In genomic region chr7:19319458-19319857, GRCm38 (mm10) we compare ENCODE assay signal across 8 mouse cellular contexts. TPM values are rescaled to one million over a fixed set of nuclear protein-coding genes. Genes with fewer than 3 reads are reported as not detected.
DNase-seq lines count a peak whose midpoint lies in the region; ATAC-seq and TF ChIP-seq lines count a peak whose summit lies in the region.

No protein-coding gene starts in this region.

- TF ChIP-seq EP300 in ES-Bruce4 (IDR thresholded peaks at IDR 0.05; ENCODE audit: insufficient read depth, low read depth, low read length), result no peak

- DNase-seq in frontal cortex, postnatal 10 days (ENCODE audit: low spot score in 2 of 2), result no peak
- DNase-seq in urinary bladder, postnatal 25 days (ENCODE audit: low spot score), result no peak

- no peak overlapping the region for H3K9ac ChIP-seq in ES-Bruce4 (ENCODE audit: low read depth, poor library complexity, severe bottlenecking)
- H3K9ac ChIP-seq in heart, embryonic 13.5 days, result peak overlapping the region; percentile 83
- H3K9ac ChIP-seq in liver, embryonic 15.5 days, result no peak overlapping the region
- H3K9ac ChIP-seq in stomach, embryonic 14.5 days (replicated peaks; ENCODE audit: low read depth, low read length), result peak overlapping the region; percentile 30; the same call in 1 of the 2 replicates

- no peak for TF ChIP-seq CTCF in ES-Bruce4 (IDR thresholded peaks at IDR 0.05; ENCODE audit: low read depth, low read length)

- H3K27me3 ChIP-seq in ES-Bruce4 (ENCODE audit: control insufficient read depth, insufficient read depth, low read length, poor library complexity, severe bottlenecking), result no peaks in the 10 kb centered on the region
- peaks cover 39% of the 10 kb centered on the region for H3K27me3 ChIP-seq in heart, embryonic 13.5 days (replicated peaks)
- H3K27me3 ChIP-seq in liver, embryonic 15.5 days, result peaks cover 97% of the 10 kb centered on the region
- H3K27me3 ChIP-seq in stomach, embryonic 14.5 days (ENCODE audit: control insufficient read depth, insufficient read depth, low read length), result no peaks in the 10 kb centered on the region

- H3K36me3 ChIP-seq in ES-Bruce4 (ENCODE audit: control insufficient read depth, insufficient read depth, low read length, poor library complexity, severe bottlenecking), result no peaks in the 10 kb centered on the region
- no peaks in the 10 kb centered on the region for H3K36me3 ChIP-seq in heart, embryonic 13.5 days
- H3K36me3 ChIP-seq in liver, embryonic 15.5 days (replicated peaks), result no peaks in the 10 kb centered on the region
- H3K36me3 ChIP-seq in stomach, embryonic 14.5 days (ENCODE audit: control insufficient read depth, insufficient read depth, low read length), result no peaks in the 10 kb centered on the region

- peak overlapping the region; percentile 89 for H3K4me2 ChIP-seq in heart, embryonic 13.5 days
- H3K4me2 ChIP-seq in liver, embryonic 15.5 days, result peak overlapping the region; percentile 76
- H3K4me2 ChIP-seq in stomach, embryonic 14.5 days (replicated peaks; ENCODE audit: low read depth, low read length), result peak overlapping the region; percentile 78

- peak; percentile 27 for ATAC-seq in frontal cortex, adult (ENCODE audit: low TSS enrichment)
- ATAC-seq in heart, embryonic 13.5 days (ENCODE audit: extremely low read depth, insufficient number of reproducible peaks, low FRiP score, low TSS enrichment), result no peak; the same call in 1 of the 2 replicates
- peak; percentile 30; the same call in 1 of the 2 replicates for ATAC-seq in liver, embryonic 15.5 days (ENCODE audit: insufficient read depth)
- ATAC-seq in stomach, embryonic 14.5 days (ENCODE audit: insufficient number of reproducible peaks, insufficient read depth, low FRiP score, low read depth), result peak; percentile 30
- ATAC-seq in inflammation-experienced regulatory T-cells, adult 6 months, result no peak

- H3K9me3 ChIP-seq in ES-Bruce4 (replicated peaks; ENCODE audit: control insufficient read depth, insufficient read depth, low read length, poor library complexity, severe bottlenecking), result no peaks in the 10 kb centered on the region
- no peaks in the 10 kb centered on the region for H3K9me3 ChIP-seq in heart, embryonic 13.5 days
- H3K9me3 ChIP-seq in liver, embryonic 15.5 days (replicated peaks), result no peaks in the 10 kb centered on the region
- H3K9me3 ChIP-seq in stomach, embryonic 14.5 days (ENCODE audit: control insufficient read depth, low read depth, low read length), result no peaks in the 10 kb centered on the region

- no peak for TF ChIP-seq POLR2A in ES-Bruce4 (IDR thresholded peaks at IDR 0.05; ENCODE audit: insufficient read depth, low read length)

- no peak overlapping the region for H3K27ac ChIP-seq in ES-Bruce4 (ENCODE audit: insufficient read depth, low read length)
- H3K27ac ChIP-seq in heart, embryonic 13.5 days (replicated peaks), result peak overlapping the region; percentile 42
- H3K27ac ChIP-seq in liver, embryonic 15.5 days (replicated peaks), result no peak overlapping the region
- H3K27ac ChIP-seq in stomach, embryonic 14.5 days (ENCODE audit: low read length), result no peak overlapping the region

- no peaks in the 10 kb centered on the region for H3K4me1 ChIP-seq in ES-Bruce4 (ENCODE audit: control insufficient read depth, insufficient read depth, low read length)
- H3K4me1 ChIP-seq in heart, embryonic 13.5 days, result peaks cover 25% of the 10 kb centered on the region
- H3K4me1 ChIP-seq in liver, embryonic 15.5 days (replicated peaks), result peaks cover 17% of the 10 kb centered on the region
- H3K4me1 ChIP-seq in stomach, embryonic 14.5 days (ENCODE audit: control insufficient read depth, insufficient read depth, low read length), result 0 out of 2 replicates have a peak, but pooled peaks cover 3% of the 10 kb centered on the region

- H3K4me3 ChIP-seq in ES-Bruce4 (ENCODE audit: low read depth, low read length), result peak overlapping the region; percentile 56
- peak overlapping the region; percentile 57 for H3K4me3 ChIP-seq in heart, embryonic 13.5 days
- peak overlapping the region; percentile 50 for H3K4me3 ChIP-seq in liver, embryonic 15.5 days (replicated peaks)
- H3K4me3 ChIP-seq in stomach, embryonic 14.5 days (ENCODE audit: low read depth, low read length), result peak overlapping the region; percentile 42

- 18% methylated on average over 9 of the region's 9 CpGs for WGBS in heart, embryonic 13.5 days
- 30% methylated on average over 9 of the region's 9 CpGs for WGBS in liver, embryonic 15.5 days (ENCODE audit: insufficient replicate concordance)
- 15% methylated on average over 9 of the region's 9 CpGs for WGBS in stomach, embryonic 14.5 days

RNA-seq across cellular contexts. Expression of gene Fosb, which starts 9.6 kb away (rescaled TPM):
- polyA plus RNA-seq in ES-Bruce4 (2011; ENCODE audit: insufficient read depth, insufficient read length, low read depth, missing spikeins), result 0.68 and 1.1 TPM in 2 replicates
- polyA plus RNA-seq in heart, embryonic 13.5 days (2015; fragmentation: Nextera tagmentation; extraction: Ambion mirVana), result 0.14 and 0.16 TPM in 2 replicates
- polyA plus RNA-seq in liver, embryonic 15.5 days (2015; fragmentation: Nextera tagmentation; extraction: Ambion mirVana), result 0.03 TPM in 1 of 2 replicates, not detected in the other
- 0.07 TPM in 1 of 2 replicates, not detected in the other for polyA plus RNA-seq in stomach, embryonic 14.5 days (2014; fragmentation: Nextera tagmentation; extraction: Ambion mirVana)
- polyA plus RNA-seq in inflammation-experienced regulatory T-cells, adult 6 months (2017; shearing (Covaris generic)), result 1 to 10 TPM in 2 of 3 experiments, under 1 TPM in 1; 0.98 to 8.0 (median 2.0) TPM

RNA-seq across cellular contexts. Expression of gene Ercc1, which starts 25.1 kb away (rescaled TPM):
- polyA plus RNA-seq in ES-Bruce4 (2011; ENCODE audit: insufficient read depth, insufficient read length, low read depth, missing spikeins), result 38.1 and 43.7 TPM in 2 replicates
- polyA plus RNA-seq in heart, embryonic 13.5 days (2015; fragmentation: Nextera tagmentation; extraction: Ambion mirVana), result 62.6 and 62.7 TPM in 2 replicates
- 14.0 and 14.5 TPM in 2 replicates for polyA plus RNA-seq in liver, embryonic 15.5 days (2015; fragmentation: Nextera tagmentation; extraction: Ambion mirVana)
- polyA plus RNA-seq in stomach, embryonic 14.5 days (2014; fragmentation: Nextera tagmentation; extraction: Ambion mirVana), result 86.0 and 92.8 TPM in 2 replicates
- 10 to 100 TPM; 51.1 to 68.7 (median 55.2) TPM for polyA plus RNA-seq in inflammation-experienced regulatory T-cells, adult 6 months (2017; shearing (Covaris generic))

RNA-seq across cellular contexts. Expression of gene Rtn2, which starts 37.0 kb away (rescaled TPM):
- 14.3 and 15.3 TPM in 2 replicates for polyA plus RNA-seq in ES-Bruce4 (2011; ENCODE audit: insufficient read depth, insufficient read length, low read depth, missing spikeins)
- polyA plus RNA-seq in heart, embryonic 13.5 days (2015; fragmentation: Nextera tagmentation; extraction: Ambion mirVana), result 26.1 and 29.3 TPM in 2 replicates
- polyA plus RNA-seq in liver, embryonic 15.5 days (2015; fragmentation: Nextera tagmentation; extraction: Ambion mirVana), result 3.9 and 5.2 TPM in 2 replicates
- polyA plus RNA-seq in stomach, embryonic 14.5 days (2014; fragmentation: Nextera tagmentation; extraction: Ambion mirVana), result 11.7 and 13.9 TPM in 2 replicates
- not detected for polyA plus RNA-seq in inflammation-experienced regulatory T-cells, adult 6 months (2017; shearing (Covaris generic))

RNA-seq across cellular contexts. Expression of gene Ppm1n, which starts 39.6 kb away (rescaled TPM):
- polyA plus RNA-seq in ES-Bruce4 (2011; ENCODE audit: insufficient read depth, insufficient read length, low read depth, missing spikeins), result 5.7 and 6.1 TPM in 2 replicates
- polyA plus RNA-seq in heart, embryonic 13.5 days (2015; fragmentation: Nextera tagmentation; extraction: Ambion mirVana), result not detected in 2 replicates
- 0.05 TPM in 1 of 2 replicates, not detected in the other for polyA plus RNA-seq in liver, embryonic 15.5 days (2015; fragmentation: Nextera tagmentation; extraction: Ambion mirVana)
- polyA plus RNA-seq in stomach, embryonic 14.5 days (2014; fragmentation: Nextera tagmentation; extraction: Ambion mirVana), result 0.15 TPM in 1 of 2 replicates, not detected in the other
- 1 to 10 TPM in 2 of 3 experiments, under 1 TPM in 1; 0.74 to 3.1 (median 2.1) TPM for polyA plus RNA-seq in inflammation-experienced regulatory T-cells, adult 6 months (2017; shearing (Covaris generic))

RNA-seq across cellular contexts. Expression of gene Cd3eap, which starts 39.8 kb away (rescaled TPM):
- polyA plus RNA-seq in ES-Bruce4 (2011; ENCODE audit: insufficient read depth, insufficient read length, low read depth, missing spikeins), result 14.6 and 16.8 TPM in 2 replicates
- 17.4 and 19.8 TPM in 2 replicates for polyA plus RNA-seq in heart, embryonic 13.5 days (2015; fragmentation: Nextera tagmentation; extraction: Ambion mirVana)
- 7.9 and 8.1 TPM in 2 replicates for polyA plus RNA-seq in liver, embryonic 15.5 days (2015; fragmentation: Nextera tagmentation; extraction: Ambion mirVana)
- polyA plus RNA-seq in stomach, embryonic 14.5 days (2014; fragmentation: Nextera tagmentation; extraction: Ambion mirVana), result 20.5 and 23.9 TPM in 2 replicates
- 10 to 100 TPM in 2 of 3 experiments, 1 to 10 TPM in 1; 8.9 to 22.4 (median 17.6) TPM for polyA plus RNA-seq in inflammation-experienced regulatory T-cells, adult 6 months (2017; shearing (Covaris generic))

Comparison
In these comparisons a context has a peak if more than half of its experiments do, and no peak if none do; other contexts are left out.
1. ATAC-seq: peak in frontal cortex, adult (single experiment), liver, embryonic 15.5 days (single experiment) and stomach, embryonic 14.5 days (single experiment); none in heart, embryonic 13.5 days (single experiment) and inflammation-experienced regulatory T-cells, adult 6 months (single experiment).
2. H3K9ac ChIP-seq: peak in heart, embryonic 13.5 days (single experiment) and stomach, embryonic 14.5 days (single experiment); none in ES-Bruce4 (single experiment) and liver, embryonic 15.5 days (single experiment).
3. Peak in every context shown above with its lines, with median percentiles within 50 percentile points of each other: H3K4me3 ChIP-seq and H3K4me2 ChIP-seq.